Mouse (Mus musculus) CH12.LX (cell line): ENCODE measurements around the gene Surf1.

ENCODE experiments used
- BHLHE40 ChIP-seq: IDR thresholded peaks from 2 replicates; pipeline ENCODE4 v1.6.1; 2011; ENCODE audit warnings: mild to moderate bottlenecking, low read depth, low read length, improper control_type of control experiment
- CTCF ChIP-seq, 2 experiments: IDR thresholded peaks in 1 of 2; conservative IDR thresholded peaks in 1 of 2; 2 replicates each; pipeline ENCODE4 v1.5.1; 2011 to 2012; ENCODE audit warnings: low read depth in 2 of 2, low read length in 2 of 2, improper control_type of control experiment in 1 of 2, inconsistent platforms in 1 of 2, mild to moderate bottlenecking in 1 of 2, moderate library complexity in 1 of 2
- EP300 ChIP-seq: IDR thresholded peaks from 2 replicates; pipeline ENCODE4 v1.6.1; 2011; ENCODE audit warnings: low read length, improper control_type of control experiment
- HCFC1 ChIP-seq: IDR thresholded peaks from 2 replicates; pipeline ENCODE4 v1.6.1; 2012; ENCODE audit warnings: low read depth, mild to moderate bottlenecking, inconsistent platforms, low read length, improper control_type of control experiment
- JUN ChIP-seq: IDR thresholded peaks from 2 replicates; pipeline ENCODE4 v1.6.1; 2011; ENCODE audit warnings: low read depth, mild to moderate bottlenecking, low read length, improper control_type of control experiment, moderate library complexity; ENCODE audit not compliant: insufficient read depth
- MAFK ChIP-seq: IDR thresholded peaks from 2 replicates; pipeline ENCODE4 v1.6.1; 2011; ENCODE audit warnings: low read length, improper control_type of control experiment; ENCODE audit not compliant: insufficient replicate concordance
- MAZ ChIP-seq: IDR thresholded peaks from 2 replicates; pipeline ENCODE4 v1.6.1; 2012; ENCODE audit warnings: low read depth, mild to moderate bottlenecking, inconsistent platforms, low read length, improper control_type of control experiment, moderate library complexity
- MEF2A ChIP-seq: IDR thresholded peaks from 2 replicates; pipeline ENCODE4 v1.6.1; 2014; ENCODE audit warnings: low read depth, mild to moderate bottlenecking, inconsistent platforms, low read length, improper control_type of control experiment, borderline replicate concordance
- POLR2A ChIP-seq: IDR thresholded peaks from 2 replicates; pipeline ENCODE4 v1.6.1; 2011; ENCODE audit warnings: low read depth, mild to moderate bottlenecking, improper control_type of control experiment, low read length

DNA sequence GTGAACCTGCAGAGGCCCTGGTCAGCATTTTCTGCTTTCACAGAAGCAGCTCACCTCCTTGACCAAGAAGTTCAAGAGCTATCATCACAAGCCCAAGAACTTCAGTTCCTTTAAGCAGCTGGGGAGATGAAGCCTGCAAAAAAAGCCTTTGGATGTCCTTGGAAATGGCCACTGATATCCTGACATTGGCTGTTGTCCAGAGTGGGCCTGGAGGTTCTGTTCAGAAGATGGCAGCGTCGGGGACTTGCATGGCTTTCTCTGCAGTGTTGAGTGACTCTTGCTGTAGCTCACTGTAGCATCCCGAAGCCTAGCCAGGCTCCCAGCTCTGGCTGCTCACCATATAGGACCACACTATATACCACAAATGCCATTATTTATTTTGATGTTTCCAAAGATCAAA is 3.4 kb upstream of the Surf1 start:
- no peak for TF ChIP-seq MAFK
- no peak for TF ChIP-seq JUN
- TF ChIP-seq BHLHE40, result no peak
- TF ChIP-seq CTCF (conservative IDR thresholded peaks at IDR 0.05 in 1 of 2, IDR thresholded peaks at IDR 0.05 in 1 of 2; ENCODE audit: low read depth in 2 of 2, low read length in 2 of 2), result no peak
- TF ChIP-seq EP300, result no peak
- no peak for TF ChIP-seq MAZ
- TF ChIP-seq HCFC1, result no peak
- no peak for TF ChIP-seq POLR2A
- no peak for TF ChIP-seq MEF2A
